Mouse (Mus musculus) layer of hippocampus, adult 8-10 months (tissue): ENCODE measurements around the gene Grik5. TPM values are rescaled to one million over a fixed set of nuclear protein-coding genes. Genes with fewer than 3 reads are reported as not detected.

Experiments used
- DNase-seq, 2 experiments: peaks; one replicate each; pipeline ENCODE4 v3.0.0; 2022; ENCODE audit warnings: low spot score in 2 of 2
- total RNA-seq, 4 experiments: library from RNA; stranded (reverse); gene quantifications; 2 replicates each; pipeline ENCODE4 v1.2.4; 2022

Grik5 gene
- 100 to 1,000 TPM; 206 to 235 (median 220) TPM for total RNA-seq

DNA sequence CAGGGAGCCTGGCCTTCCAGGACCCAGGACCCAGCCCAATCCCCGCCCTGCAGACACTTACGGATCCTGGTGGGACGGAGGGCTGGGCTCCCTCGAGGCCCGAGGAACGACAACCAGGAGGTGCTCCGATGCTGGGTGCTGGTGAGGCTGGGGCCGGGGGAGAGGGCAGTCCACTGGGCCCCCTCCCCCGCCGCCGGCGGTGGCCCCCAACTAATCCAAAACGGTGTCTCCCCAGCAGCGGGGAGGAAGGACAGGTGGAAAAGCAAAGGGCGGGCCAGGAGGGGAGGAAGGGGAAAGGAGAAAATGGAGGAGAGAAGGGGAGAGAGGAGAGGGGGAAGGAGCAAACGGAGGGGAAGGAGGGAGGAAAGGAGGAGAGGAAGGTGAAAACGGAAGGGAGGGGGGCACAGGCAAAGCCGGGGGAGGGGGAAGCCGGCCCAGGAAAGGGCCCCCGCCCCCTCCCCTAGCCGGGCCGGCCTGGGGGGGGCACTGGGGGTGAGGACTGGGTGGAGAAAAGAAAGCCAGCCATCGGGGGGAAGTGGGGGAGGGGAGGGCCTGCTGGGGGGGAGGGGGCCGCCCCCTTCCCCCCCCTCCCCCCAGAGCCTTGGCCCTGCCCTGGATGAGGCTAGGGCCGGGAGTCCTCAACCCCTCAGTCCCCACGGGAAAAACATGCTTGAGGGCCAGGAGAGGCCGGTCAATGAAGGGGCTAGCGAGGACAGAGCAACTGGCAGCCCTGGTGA is at the start of gene Grik5, which contains the start of gene Zfp574:
Gene Grik5 (minus strand): TSS at position 368 of the 737 bp plus-strand sequence.
Gene Zfp574 (plus strand): TSS at position 589 of the 737 bp plus-strand sequence.
- DNase-seq: no peak

DNA sequence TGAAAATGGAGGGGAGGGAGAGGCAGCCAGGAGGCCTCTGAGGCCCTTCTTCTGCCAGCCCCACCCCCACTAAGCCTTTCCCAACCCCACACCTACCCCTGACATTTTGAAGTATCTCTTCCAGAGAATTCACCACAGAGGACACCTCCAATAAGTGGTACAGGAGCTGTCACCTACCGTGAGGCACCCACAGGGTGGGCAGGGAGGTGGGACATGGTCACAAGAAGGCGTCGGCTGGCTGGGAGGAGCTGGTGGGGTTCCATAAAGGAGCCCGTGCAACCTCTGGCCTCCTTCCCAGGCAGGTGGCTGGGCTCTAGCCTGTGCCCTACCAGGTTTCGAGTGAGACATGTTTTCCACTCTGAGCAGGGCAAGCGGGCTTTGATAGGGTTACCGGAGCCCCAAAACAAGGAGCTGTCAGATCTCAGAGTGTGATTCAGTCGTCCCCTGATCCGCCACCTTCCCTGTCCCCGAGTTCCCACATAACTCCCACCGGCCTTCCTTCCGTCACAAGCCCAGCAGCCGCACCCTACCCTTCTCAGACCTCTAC is 49.2 kb upstream of the Grik5 start:
- DNase-seq: no peak

DNA sequence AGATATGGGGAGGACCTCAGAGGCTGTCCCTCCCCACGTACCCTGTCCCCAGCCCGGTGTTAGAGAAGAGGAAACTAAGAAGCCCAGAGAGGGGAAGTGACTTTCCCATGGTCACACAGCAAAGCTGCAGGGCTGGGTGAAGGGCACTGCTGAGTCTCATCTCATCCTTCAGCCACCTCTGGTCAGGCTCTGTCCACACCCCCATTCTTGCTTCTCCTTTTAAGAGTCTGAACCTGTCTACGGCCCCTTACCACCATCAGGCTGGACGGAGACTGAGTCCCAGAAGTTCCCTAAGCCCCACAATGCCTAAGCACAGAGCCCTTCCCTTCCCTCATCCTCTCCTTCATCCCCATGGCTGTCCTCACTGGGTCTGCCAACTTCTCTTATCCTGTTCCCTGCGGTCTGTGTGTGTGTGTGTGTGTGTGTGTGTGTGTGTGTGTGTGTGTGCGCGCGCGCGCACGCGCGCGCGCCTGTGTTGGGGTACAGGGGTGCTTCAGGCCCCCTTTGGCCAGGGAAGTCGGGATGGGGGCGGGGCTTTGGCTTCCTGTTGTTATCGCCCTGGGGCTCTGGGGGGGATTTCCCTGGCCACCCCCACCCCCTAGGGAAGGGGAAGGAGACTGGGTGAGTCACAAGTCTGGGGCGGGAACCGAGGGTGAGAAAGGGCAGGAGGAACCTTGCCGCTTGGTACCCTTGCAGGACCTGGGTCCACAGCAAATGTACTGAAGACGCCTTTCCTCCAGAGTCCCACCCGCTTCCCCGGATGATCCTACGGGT is 48.1 kb upstream of the Grik5 start:
- DNase-seq: no peak

DNA sequence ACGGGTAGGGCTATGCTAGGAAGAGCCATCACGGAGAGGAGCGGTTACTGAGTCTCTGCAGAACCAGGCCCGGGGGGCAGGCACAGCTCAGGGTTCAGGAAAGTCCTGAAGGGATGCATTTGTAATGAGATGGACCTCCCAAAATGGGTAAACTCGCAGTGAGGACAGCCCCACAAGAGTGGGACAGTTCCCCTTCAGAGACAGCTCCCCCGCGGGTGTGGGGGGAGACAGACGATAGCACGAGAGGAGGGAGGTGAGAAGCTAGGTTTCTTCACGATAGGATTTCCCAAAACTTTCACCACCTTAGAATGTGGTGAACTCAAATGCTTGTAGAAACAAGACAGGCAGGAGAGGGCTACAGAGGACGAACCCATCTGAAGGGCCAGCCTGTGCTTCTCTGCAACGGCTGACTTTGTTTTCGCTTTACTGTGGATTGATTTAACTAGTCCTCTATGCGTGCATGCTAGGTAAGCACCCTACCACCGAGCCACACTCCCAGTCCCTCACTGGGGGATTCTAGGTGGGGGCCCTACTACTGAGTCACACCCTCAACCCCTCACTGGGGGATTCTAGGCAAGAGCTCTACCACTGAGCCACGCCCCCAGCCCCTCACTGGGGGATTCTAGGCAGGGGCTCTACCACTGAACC is 40.9 kb upstream of the Grik5 start:
- no peak for DNase-seq

DNA sequence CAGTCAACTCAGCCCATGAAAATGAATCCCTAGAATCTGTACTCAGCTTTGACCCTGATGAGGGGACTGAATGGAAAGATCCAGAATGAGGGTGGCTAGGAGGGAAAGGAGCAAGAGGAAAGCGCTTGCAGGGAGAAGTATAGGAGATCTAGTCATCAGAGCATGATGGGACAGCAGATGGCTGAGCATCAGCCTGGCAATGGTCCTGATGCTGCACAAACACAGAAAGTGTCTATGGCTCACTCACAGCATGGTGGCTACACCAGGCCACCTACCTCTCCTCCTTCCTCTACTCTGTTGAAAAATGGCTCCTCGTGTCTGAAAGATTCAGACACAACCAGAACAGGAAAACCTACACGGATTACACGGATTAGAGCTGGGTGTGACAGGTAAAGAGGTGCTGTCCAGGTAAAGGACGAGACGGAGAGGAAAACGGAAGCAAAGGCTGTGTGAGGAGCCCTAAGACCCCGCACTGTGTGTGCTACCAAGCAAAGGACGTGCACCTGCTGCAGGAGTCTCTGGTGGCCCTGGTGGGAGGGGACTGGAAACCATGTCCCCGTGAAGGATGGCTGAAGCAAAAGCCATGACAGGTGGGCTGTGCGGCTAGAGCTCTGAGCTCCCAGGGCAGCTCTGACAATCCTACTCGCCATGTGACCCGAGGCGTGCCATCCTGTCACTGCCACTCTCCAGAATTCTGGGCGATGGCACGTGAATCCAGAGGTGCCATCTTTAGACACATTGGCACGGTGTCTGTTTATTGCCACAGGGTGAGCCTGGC is 40.2 kb upstream of the Grik5 start:
- peak; percentile 52 to 71 for DNase-seq

DNA sequence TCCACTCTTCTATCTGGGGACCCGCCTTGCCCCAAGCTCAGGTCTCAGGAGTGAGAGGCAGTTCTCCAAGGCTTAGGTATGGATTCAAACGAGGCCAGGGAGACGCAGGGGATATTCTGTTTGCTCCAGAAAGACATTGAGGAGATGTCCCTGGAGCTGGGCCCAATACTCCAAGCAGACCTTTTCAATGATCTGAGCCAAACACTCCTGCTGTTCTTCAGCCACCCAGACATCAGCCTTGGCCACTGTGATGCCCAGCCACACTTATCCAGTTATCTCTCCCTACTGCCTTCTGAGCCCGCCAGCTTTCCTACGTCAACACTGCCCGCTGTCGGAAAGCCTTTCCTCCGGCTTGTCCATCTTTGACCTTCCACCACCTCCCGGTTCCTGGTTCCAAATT is 38.2 kb upstream of the Grik5 start:
- no peak for DNase-seq

DNA sequence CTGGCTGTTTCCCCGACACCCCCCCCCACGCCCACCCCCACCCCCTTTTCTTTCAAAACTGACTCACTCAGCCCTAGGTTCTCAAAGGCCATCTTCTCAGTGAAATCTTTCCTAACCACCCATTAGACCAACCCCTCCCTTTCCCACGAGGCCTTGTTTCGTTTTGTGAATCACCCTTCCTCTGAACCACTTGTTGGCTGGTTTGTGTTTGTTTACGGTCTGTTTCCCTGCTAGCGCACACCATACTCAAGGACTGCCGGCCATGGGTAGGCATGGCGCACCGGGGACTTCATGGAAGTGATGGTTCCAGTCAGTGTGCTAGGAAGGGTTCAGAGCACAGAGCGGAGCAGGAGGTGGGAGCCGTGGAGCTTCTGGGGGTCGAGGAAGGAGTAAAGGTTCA is 37.2 kb upstream of the Grik5 start:
- DNase-seq: no peak

DNA sequence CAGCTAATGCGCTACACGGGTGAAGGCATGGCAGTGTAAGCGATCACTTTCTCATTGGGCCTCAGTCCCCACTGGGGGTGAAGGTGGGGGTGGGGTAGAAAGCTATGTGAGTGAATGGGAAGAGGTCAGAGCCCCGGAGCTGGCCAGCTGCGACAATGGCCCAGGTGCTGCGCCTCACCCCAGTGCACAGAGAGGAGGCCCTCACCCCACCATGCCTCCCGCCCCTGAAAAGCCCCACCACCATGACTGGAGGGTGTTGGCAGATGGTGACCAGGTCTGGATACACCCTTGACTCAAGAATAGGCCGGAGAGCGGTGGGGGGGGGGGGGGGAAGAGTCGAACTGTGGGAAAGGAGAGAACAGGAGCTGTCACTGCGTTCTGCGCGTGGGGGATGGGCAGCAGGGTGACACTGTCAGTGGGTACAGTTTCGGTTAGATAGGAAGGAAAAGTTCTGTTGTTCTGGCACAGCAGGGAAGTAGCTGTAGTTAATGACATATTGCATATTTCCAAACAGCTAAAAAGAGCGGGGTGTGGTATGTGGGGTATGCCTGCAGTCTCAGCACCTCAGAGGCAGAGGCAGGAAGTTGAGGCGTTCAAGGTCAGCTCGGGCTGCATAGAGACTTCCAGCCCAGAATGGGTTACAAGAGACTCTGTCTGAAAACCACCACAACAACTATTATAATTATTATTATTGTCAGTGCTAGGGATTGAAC is 34.8 kb upstream of the Grik5 start:
- no peak for DNase-seq

DNA sequence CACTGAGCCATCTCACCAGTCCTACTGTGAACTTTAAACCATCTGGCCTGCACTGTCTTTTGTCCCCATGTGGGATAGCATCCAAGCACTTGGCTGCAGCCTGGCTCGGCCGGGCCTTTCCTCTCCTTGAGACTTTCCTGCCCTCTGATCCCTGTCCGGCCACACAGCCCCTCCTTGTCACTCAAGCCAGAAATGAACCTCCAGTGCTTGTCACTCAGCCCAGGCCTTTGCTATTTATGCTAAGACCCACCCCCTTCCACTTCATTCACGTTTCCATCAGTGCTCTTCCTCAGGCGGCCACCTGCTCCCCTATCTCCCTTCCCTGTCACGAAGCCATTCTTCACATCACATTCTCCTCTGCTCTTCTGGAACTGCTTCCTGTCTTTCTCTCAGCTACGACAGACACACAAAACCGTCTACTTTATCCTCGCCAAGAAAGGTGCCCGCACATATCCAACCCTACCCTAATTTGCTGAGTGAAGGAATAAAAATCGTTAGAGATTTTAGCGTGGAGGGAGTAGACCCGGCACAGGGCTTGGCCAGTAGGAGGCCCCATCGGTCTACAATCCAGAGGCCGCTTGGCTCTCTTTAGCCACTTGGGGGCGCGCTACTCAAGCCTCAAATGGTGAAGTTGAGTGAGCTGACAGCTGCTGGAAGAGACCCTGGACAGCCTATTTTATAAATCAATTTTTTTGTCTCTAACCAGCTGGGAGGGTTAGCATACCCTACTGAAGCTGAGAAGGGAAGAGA is 33.4 kb upstream of the Grik5 start:
- DNase-seq: peak; percentile 57 to 87

DNA sequence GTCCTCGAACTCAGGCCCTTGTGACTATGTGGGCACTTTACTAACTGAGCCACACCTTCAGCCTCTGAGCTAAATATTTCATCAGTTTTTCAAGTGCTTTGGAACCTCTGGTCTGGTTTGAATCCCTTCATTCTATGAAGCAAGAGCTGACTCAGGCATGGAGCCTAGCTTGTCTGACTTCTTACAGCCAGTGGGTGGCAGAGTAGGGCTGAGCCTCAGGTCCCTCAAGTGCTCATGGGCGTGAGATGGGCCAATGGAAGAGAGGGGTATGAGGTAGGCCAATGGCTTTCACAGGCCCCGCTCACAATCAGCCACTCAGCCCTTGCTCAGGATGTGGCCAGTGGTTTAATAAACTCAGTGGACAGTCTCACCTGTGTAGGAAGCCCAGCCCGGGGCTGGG is 27.4 kb upstream of the Grik5 start:
- DNase-seq: no peak

DNA sequence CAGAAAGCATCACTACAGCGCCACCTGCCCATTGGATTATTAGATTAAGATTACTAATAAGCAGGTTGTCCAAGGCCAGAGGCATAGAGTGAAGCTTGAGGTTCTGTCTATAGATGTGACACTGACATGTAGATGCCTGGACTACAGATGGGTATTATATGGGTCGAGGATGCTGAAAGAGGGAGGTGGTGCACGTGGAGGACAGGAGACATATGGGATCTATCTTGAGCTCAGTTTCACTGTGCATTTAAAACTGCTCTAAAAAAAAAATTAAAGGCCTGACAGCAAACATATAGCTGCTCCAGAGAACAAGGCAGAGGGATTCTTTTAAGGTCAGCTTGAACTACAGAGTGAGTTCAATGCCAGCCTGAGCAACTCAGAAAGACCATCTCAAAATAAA is 26.0 kb upstream of the Grik5 start:
- DNase-seq: no peak

DNA sequence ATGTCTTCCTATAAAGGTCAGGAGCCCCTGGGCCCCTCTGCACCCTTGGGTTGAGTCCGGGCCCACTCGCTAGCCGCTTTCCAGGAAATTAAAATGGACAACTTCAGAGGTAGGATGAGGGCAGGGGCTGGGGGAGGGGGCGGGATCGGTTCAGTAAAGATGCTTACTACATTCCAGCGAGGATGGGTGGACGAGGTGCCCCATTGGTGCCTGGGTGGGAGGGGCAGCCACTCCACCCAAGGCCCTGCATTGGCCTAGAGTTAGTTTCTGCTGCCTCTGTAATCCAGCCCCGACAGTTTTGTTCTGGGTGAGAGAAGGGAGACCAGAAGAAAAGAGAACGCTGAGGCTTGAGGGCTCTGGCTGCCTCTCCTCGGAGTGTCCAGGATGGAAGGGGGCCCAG is 17.7 kb upstream of the Grik5 start:
- no peak for DNase-seq

DNA sequence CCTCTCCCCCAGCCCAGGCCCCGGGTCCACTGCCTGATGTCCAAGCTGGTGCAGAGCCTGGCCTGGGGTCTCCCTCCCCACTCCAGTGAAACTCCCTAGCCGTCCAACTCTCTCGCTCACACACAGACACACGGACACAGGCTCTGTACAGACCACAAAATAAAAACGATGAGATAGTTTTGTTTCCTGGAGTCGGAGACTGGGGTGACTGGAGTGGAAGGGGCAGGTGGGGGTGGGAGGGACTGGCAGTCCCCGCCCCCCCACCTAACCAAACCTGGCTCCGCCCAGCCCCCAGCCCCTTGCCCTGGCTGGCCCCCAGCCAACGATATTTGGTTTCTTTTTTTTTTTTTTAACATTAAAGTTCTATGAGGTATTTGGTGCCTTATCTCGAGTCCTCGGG is 16.8 kb upstream of the Grik5 start:
- no peak for DNase-seq

DNA sequence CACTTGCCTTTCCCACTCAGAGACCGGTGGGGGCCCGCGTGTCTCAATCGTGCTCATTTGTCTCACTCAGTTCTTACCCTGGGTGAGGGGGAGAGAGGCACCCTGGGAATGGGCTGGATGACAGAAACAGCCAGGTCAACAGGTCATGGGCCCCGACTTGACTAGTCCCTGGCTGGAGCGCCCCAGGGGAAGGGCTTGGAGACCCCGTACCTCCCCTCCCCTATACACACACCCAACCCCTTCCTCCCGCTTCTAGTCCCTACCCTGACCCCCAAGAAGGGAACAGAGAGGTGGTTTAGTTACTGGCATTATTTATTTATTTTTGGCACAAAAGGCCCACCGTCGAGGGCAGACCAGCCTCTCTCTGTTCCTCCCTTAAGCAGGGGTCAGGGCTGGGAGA is 16.4 kb upstream of the Grik5 start:
- DNase-seq: no peak

DNA sequence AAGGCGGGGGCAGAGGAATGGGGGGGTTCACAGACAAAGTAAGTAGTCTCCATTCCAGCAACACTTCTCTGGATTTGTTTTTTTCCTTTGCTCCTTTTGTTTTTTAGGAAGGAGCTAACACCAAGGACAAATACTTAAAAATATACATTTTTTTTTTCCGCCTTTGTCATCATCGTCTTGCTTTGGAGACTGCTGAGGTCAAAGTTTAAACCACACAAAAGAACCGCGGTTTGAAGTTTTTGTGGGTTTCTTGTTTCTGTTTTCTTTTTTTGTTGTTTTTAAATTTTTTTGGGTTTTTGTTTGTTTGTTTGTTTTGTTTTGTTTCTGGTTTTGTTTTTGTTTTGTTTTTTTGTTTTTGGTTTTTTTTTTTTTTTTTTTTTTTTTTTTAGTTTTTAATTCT is 15.8 kb upstream of the Grik5 start:
- no peak for DNase-seq

DNA sequence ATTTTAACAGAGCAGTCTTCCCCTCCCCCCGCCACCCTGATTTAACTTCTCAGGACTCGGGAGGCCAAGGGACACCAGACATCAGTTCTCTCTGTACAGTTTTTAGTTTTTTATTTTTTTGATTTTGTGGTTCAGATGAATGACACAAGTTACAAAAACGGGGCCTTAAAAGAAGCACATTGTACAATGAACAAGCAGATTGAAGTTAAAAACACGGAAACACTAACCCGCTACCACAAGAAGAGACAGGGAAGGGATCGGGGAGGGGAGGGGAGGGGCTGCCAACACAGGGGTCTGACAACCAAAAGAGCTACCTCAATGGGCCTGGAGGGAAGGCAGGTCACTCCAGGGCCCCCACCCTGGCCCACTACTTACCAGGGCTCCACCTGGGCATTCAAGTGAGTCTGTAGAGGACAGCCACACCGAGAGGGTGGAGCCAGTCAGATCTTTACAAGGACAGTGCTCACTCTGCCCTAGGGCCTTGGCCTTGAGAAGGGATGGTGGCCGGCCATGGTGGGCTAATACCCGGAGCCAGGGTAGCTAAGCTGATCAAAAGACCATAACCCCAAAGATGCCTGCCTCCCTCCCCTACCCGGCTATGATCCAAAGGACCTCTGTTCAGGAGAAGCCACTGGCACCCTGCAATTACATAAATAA is 15.2 kb upstream of the Grik5 start:
- no peak for DNase-seq

DNA sequence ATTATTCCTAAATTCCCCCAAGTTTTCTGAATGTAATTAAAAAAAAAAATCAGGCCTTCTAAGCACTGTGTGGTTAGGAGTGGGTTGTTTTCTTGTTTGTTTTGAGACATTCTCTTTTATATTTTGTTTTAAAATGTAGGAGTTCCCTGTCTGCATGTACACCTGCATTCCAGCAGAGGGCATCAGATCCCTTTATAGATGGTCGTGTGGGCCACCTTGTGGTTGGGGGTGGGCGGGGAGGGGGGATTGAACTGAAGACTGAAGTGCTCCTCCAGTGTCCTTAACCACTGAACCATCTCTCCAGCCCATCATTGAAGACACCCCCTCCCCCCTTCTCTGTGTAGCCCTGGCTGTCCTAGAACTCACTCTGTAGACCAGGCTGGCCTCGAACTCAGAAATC is 14.5 kb upstream of the Grik5 start:
- DNase-seq: no peak

DNA sequence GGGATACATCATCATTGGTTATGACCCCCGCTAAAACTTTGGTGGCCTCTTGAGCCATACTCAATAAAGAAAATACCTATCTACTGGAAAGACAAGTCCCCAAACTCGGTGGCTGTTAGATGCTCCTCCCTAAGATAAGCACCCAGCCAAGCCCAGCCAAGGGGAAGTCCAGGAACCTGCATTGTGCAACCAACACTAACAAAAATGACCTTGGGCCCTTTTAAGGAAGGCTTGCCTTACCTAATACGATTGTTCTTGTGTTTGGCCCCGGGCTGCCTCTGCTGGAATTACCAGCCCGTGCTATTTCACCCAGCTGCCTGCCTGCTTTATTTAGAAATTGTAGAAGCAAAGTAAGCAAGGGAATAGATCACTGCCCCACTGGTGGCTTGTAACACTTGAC is 12.5 kb upstream of the Grik5 start:
- no peak for DNase-seq

DNA sequence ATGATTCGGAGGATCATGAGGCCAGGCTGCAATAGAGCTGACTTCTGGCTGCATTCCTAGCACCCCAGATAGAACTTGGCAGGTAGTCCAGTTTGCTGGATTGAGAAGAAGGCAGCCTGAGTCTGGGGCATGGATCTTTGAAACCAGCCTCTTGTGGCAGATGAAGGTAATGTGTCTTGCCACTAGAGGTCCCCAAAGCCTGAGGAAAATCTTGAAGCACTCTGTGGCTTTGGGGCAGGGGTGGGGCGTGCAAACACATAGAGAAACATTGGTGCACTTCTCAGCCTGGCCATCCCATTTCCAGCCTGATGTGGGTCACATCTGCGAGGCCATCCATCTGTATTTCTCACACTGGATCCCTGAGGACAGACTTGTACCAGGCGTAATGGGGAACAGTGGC is 10.4 kb upstream of the Grik5 start:
- DNase-seq: no peak
